Mouse (Mus musculus): ENCODE measurements around the gene Filip1. TPM values are rescaled to one million over a fixed set of nuclear protein-coding genes. Genes with fewer than 3 reads are reported as not detected.
A peak's percentile ranks its signal among the peaks of the same experiment; 100 is the strongest.

Gene Filip1
- total RNA-seq, 2 experiments from 2014 or later = 93.6 to 119 TPM

DNA sequence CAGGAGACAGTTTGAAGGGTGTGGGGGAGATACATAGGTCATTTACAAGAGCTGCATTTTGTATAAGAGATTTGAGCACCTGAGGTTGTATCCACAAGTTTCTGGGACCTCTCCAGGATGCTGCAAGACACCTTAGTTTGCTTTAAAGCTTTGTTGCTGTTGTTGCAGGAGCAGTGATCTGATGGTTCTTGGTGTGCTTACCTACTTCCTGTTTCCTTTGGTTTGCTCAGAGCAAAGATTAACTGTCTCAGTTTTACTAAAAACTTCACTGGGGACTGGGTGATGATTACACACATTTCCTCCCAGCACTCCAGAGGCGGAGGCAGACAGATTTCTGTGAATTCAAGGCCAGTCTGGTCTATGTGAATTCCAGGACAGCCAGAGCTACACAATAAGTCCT lies 217.6 kb downstream of the Filip1 start:
- TF ChIP-seq CTCF (IDR thresholded peaks at IDR 0.05) = no peak
- intact Hi-C loops (cut with DNase I) = no loop called here
- DNase-seq = no peak
- Histone ChIP-seq H3K4me3 (no peak overlapping the region), H3K27ac (no peak overlapping the region)

DNA sequence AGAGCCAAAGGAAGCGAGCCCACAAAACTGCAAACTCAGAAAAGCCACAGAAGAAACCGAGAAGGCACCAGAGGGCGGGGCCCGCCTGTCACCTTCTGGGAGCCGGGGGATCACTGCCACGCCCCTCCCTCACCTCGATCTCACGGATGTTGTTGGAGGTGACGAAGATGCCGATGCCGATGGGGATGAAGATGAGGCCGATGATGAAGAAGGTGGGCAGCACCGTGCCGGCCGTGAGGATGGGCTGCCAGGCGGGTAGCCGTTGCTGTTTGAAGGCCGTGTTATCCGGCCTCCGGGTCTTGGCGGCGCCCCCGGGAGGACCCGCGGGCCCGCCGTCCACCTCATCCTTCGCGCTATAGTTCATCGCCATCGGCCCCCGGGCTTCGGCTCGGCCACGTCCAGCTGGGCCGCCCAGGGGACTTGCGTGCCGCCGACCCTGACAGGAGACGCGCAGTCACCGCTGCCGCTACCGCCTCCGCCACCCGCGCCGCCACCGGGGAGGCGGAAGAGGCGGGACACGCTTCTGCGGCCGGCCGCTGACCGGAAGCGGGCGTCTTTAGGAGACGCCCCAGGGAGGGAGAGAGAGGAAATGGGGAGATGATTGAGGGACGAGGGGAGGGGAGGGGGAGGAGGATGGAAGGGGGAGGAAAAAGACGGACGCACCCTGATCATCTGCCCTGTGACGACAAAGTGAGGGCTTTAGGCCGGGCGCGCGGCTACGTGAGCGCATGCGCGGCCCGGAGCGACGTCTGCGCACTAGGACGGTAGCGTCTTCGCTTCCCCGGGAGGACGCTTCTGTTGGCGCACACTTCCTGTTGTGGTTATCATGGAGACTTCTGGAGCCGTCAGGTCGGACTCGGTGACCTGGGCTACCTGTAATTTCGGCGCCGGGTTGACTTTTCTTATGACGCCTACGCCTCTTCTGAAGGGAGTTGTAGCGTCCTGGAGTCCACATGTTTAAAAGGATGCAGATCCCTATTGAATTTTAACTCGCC lies 219.5 kb downstream of the Filip1 start, which contains the start of gene Tmem30a:
Gene Tmem30a (minus strand): TSS at position 667 of the 995 bp plus-strand sequence.
- peak within 1 kb of the TSS; percentile 96 for H3K4me3 ChIP-seq
- peak; percentile 13; the same call in 1 of the 2 replicates for TF ChIP-seq CTCF (IDR thresholded peaks at IDR 0.05)
- intact Hi-C loops (cut with DNase I) = loop anchor here (2.0 kb wide), 1 partner anchor 32 kb away; no protein-coding TSS in a partner anchor
- H3K27ac ChIP-seq = peak within 1 kb of the TSS; percentile 95
- DNase-seq = peak; percentile 97

DNA sequence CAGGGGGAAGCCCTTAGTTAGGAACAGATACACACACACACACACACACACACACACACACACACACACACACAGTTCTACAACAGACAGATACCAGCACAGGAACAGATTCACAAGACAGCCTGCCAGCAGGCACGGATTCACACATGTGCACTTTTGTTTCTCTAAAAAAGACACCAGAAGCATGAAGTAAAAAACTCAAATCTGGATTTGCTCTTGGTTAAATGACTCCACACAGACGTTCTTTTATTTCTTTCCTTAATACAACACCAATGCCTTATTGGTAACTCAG lies 226.9 kb downstream of the Filip1 start:
- Histone ChIP-seq H3K27ac (no peak overlapping the region), H3K4me3 (no peak overlapping the region)
- no peak for TF ChIP-seq CTCF (IDR thresholded peaks at IDR 0.05)
- intact Hi-C loops (cut with DNase I) = no loop called here
- no peak for DNase-seq

DNA sequence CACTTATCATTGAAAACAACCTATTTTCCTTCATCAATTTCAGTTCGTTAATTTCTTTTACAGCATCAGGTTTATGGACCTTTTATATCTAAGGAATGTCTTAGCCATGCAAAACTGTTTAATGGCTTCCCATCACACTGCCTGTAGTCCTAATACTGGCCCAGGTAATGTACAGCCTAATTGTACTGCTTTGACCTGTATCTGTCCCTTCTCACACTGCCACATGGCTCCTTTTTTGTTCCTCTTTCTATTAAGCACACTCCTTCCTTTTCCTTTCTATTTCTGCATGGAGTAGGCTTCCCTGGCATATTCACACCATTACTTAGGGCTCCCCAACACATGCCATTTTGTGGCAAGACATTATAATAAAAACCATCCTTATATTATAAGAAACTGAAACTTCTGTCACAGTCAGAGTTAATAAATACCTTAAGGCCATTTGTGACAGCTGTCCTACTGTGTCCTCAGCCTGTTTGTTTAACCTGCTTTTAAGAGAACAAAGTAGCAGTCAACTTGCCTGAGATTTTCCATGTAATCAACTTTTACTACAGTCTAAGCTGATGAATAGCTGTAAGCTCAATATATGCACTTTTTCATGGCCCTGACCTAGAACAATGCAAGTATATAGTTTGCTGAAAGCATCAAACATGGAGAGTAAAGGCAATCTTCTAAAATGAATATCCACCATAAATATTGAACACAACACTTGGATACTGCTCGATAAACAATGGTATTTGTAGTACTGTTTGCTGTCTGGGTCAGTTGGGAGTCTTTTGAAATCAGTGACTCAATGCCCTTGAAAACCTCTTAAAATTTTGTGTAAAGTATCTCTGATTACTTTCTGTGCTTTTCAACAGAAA lies 227.5 kb downstream of the Filip1 start:
- DNase-seq = no peak
- intact Hi-C loops (cut with DNase I) = no loop called here
- no peak for TF ChIP-seq CTCF (IDR thresholded peaks at IDR 0.05)
- Histone ChIP-seq H3K27ac (no peak overlapping the region), H3K4me3 (no peak overlapping the region)

DNA sequence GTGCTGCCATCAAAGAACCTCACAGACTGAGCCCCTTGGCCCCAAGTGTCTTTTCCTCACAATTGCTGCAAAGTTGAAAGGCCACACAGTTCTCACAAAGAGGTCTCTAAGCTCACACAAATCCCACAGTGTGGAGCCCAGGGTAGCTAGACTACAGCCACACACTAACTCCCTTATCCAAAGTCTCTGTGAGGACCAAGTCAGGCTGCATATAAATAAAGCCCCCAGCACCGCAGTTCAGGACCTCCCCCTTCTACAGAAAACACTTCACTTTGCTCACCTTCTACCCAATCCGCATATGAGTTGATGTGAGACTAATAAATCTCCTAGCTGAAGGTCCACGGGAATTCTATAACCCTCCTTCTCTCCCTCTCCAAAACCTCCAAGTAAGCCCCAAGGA lies 228.2 kb downstream of the Filip1 start:
- TF ChIP-seq CTCF (IDR thresholded peaks at IDR 0.05) = no peak
- intact Hi-C loops (cut with DNase I) = no loop called here
- H3K27ac ChIP-seq = no peak overlapping the region
- H3K4me3 ChIP-seq = no peak overlapping the region
- no peak for DNase-seq

DNA sequence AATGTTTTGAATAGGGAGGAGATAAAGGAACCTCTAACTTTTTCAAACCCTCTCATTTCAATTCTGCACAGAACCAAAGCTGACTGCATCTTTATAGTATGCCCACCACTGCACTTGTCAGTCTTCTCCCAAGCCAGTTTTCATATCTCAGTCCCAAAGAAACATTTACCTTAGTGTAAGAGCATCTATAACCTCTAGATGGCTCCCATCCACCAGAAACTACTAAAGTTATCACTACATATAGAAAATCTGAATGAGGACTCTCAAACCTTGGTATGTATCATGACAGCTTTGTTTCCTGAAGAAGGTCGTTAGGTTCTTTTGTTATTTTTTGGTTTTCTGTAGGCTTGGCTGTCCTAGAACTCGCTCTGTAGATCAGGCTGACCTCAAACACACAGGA lies 233.3 kb downstream of the Filip1 start:
- DNase-seq = no peak
- no peak overlapping the region for H3K4me3 ChIP-seq
- intact Hi-C loops (cut with DNase I) = no loop called here
- no peak overlapping the region for H3K27ac ChIP-seq
- TF ChIP-seq CTCF (IDR thresholded peaks at IDR 0.05) = peak; percentile 42; the same call in 1 of the 2 replicates

DNA sequence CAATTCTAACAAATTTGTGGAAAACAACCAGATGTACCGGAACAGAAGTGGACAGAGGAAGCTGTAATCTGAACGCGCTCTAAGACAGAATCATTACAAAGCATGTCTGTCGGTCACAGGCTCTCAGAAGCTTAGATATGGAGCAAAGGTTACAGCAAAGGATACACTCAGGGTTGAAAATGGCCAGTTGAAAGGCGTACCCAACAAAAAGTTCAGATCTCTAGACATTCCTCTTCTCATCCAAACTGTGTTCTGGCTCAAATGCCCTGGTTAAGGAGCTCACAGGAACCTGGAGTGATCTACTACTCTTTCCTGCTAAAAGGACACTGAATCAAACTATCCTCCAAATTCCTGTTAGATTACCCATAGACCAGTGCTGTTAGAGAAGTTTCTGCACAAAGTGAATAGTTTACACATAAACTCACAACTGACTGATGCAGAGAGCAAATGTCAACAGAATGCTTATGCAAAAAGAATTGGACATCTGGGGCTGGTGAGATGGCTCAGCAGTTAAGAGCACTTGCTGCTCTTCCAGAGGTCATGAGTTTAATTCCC lies 245.6 kb downstream of the Filip1 start:
- no peak overlapping the region for H3K4me3 ChIP-seq
- TF ChIP-seq CTCF (IDR thresholded peaks at IDR 0.05) = no peak
- no peak for DNase-seq
- intact Hi-C loops (cut with DNase I) = no loop called here
- no peak overlapping the region for H3K27ac ChIP-seq

DNA sequence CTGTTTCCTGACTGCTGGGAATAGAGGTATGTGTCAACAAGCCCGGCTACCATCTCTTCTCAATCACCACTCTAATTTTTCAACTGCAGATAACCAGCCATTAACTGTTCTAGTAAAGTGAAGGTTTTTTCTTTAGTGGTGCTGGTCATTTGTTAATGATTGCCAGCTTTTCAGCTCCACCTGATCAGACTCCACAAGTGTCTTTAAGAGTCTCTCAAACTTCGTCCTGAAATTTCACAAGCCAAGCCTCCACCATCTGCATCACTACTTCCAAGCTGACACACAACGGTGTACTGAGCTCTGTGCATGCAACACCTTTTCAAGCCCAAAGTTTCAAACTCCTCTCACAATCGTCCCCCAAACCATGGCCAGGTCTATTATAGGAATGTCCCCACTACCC lies 247.3 kb downstream of the Filip1 start:
- DNase-seq = no peak
- H3K27ac ChIP-seq = no peak overlapping the region
- TF ChIP-seq CTCF (IDR thresholded peaks at IDR 0.05) = no peak
- no peak overlapping the region for H3K4me3 ChIP-seq
- intact Hi-C loops (cut with DNase I) = no loop called here

Other genes with a start within 250 kb of the Filip1 start
- 10 to 100 TPM; 53.8 to 54.7 TPM for gene Tmem30a, start 219.3 kb downstream of the Filip1 start, total RNA-seq (2021)
- 10 to 100 TPM; 56.5 to 58.7 TPM for gene Senp6, start 54.1 kb upstream of the Filip1 start, total RNA-seq (2021)
- gene Myo6, start 152.2 kb upstream of the Filip1 start, total RNA-seq (2021) = 1 to 10 TPM; 7.3 to 8.3 TPM